Mouse (Mus musculus): ENCODE measurements around the gene Akap2.

- TF ChIP-seq CTCF (IDR thresholded peaks at IDR 0.05; ENCODE audit: low read depth, low read length) = no peak
- no peak for TF ChIP-seq TAL1 (conservative IDR thresholded peaks at IDR 0.05; ENCODE audit: low read depth, low read length)
- no peak for TF ChIP-seq GATA1 (IDR thresholded peaks at IDR 0.05; ENCODE audit: borderline replicate concordance, low read length)
Measured at GRCm38 (mm10) chr4:57846991-57847422, 129.6 kb downstream of the Akap2 start.
